8 mouse cellular contexts compared by ENCODE assay signal in genomic region chr1:184734067-184734830, GRCm38 (mm10). TPM values are rescaled to one million over a fixed set of nuclear protein-coding genes. Genes with fewer than 3 reads are reported as not detected.
DNase-seq lines count a peak whose midpoint lies in the region; ATAC-seq and TF ChIP-seq lines count a peak whose summit lies in the region.

No protein-coding gene starts in this region.

- peaks cover 21% of the 10 kb centered on the region for H3K4me1 ChIP-seq in embryonic facial prominence, embryonic 10.5 days
- peaks cover 3% of the 10 kb centered on the region; the same call in 1 of the 2 replicates for H3K4me1 ChIP-seq in intestine, embryonic 16.5 days (ENCODE audit: control insufficient read depth, insufficient read depth, low read length)

- TF ChIP-seq CTCF in layer of hippocampus, adult 2 months (conservative IDR thresholded peaks at IDR 0.05): no peak

- DNase-seq in layer of hippocampus, adult 2 months (ENCODE audit: low spot score in 2 of 2): no peak
- no peak for DNase-seq in layer of hippocampus, adult 9-10 months (ENCODE audit: low spot score)
- peak; percentile 53 for DNase-seq in embryonic facial prominence, embryonic 10.5 days (ENCODE audit: low spot score)
- peak; percentile 33 for DNase-seq in lung, postnatal 14 days
- DNase-seq in left cerebral cortex, adult 8-10 months (ENCODE audit: low spot score in 2 of 2): no peak
- DNase-seq in right cerebral cortex, adult 2 months (ENCODE audit: low spot score in 2 of 2): no peak
- DNase-seq in adrenal gland, adult 8-10 months: no peak

- H3K27ac ChIP-seq in layer of hippocampus, adult 2 months: peak overlapping the region; percentile 10; the same call in 1 of the 2 replicates
- H3K27ac ChIP-seq in embryonic facial prominence, embryonic 10.5 days (replicated peaks): no peak overlapping the region
- H3K27ac ChIP-seq in intestine, embryonic 16.5 days (ENCODE audit: low read length): peak overlapping the region; percentile 60

- H3K4me2 ChIP-seq in intestine, embryonic 16.5 days (ENCODE audit: low read depth, low read length): peak overlapping the region; percentile 54

- H3K9me3 ChIP-seq in embryonic facial prominence, embryonic 10.5 days: no peaks in the 10 kb centered on the region
- no peaks in the 10 kb centered on the region for H3K9me3 ChIP-seq in intestine, embryonic 16.5 days (ENCODE audit: control insufficient read depth, low read length)

- H3K36me3 ChIP-seq in embryonic facial prominence, embryonic 10.5 days (replicated peaks): no peaks in the 10 kb centered on the region
- H3K36me3 ChIP-seq in intestine, embryonic 16.5 days (ENCODE audit: control insufficient read depth, insufficient read depth, low read length): no peaks in the 10 kb centered on the region

- WGBS in embryonic facial prominence, embryonic 10.5 days: under 1% methylated on average over 27 of the region's 27 CpGs
- 5% methylated on average over 27 of the region's 27 CpGs for WGBS in intestine, embryonic 16.5 days

- peak overlapping the region; percentile 52 for H3K9ac ChIP-seq in intestine, embryonic 16.5 days (ENCODE audit: low read depth, low read length)

- peaks cover 98% of the 10 kb centered on the region for H3K27me3 ChIP-seq in embryonic facial prominence, embryonic 10.5 days (replicated peaks; ENCODE audit: low read depth, poor library complexity, severe bottlenecking)
- peaks cover 19% of the 10 kb centered on the region; the same call in 1 of the 2 replicates for H3K27me3 ChIP-seq in intestine, embryonic 16.5 days (replicated peaks; ENCODE audit: control insufficient read depth, insufficient read depth, low read length)

- H3K4me3 ChIP-seq in layer of hippocampus, adult 2 months: no peak overlapping the region; the same call in 1 of the 2 replicates
- H3K4me3 ChIP-seq in embryonic facial prominence, embryonic 10.5 days: peak overlapping the region; percentile 25
- H3K4me3 ChIP-seq in intestine, embryonic 16.5 days (ENCODE audit: low read length): peak overlapping the region; percentile 73

- no peak for ATAC-seq in intestine, embryonic 16.5 days

RNA-seq across cellular contexts. Expression of gene Hlx, which starts 1.8 kb away (rescaled TPM):
- 1 to 10 TPM; 1.4 to 1.6 TPM for total RNA-seq in layer of hippocampus, adult 2 months (2021)
- 5.8 and 7.7 TPM in 2 replicates for polyA plus RNA-seq in embryonic facial prominence, embryonic 10.5 days (2016; fragmentation: Nextera tagmentation; extraction: Ambion mirVana)
- 30.0 and 33.8 TPM in 2 replicates for polyA plus RNA-seq in intestine, embryonic 16.5 days (2015; fragmentation: Nextera tagmentation; extraction: Ambion mirVana)
- total RNA-seq in left cerebral cortex, adult 8-10 months (2022): 1 to 10 TPM in 2 of 4 experiments, under 1 TPM in 2; 0.22 to 2.0 (median 1.1) TPM
- 10 to 100 TPM; 10.0 to 16.0 (median 12.7) TPM for total RNA-seq in adrenal gland, adult 8-10 months (2022)

Comparison
In these comparisons a context has a peak if more than half of its experiments do, and no peak if none do; other contexts are left out.
1. DNase-seq: peak in embryonic facial prominence, embryonic 10.5 days (single experiment) and lung, postnatal 14 days (single experiment); none in layer of hippocampus, adult 2 months (0 of 2), layer of hippocampus, adult 9-10 months (single experiment), left cerebral cortex, adult 8-10 months (0 of 2), right cerebral cortex, adult 2 months (0 of 2) and adrenal gland, adult 8-10 months (single experiment).